Mouse (Mus musculus) hindbrain, postnatal 0 days (tissue): ENCODE measurements around the gene Scn1b. TPM values are rescaled to one million over a fixed set of nuclear protein-coding genes. Genes with fewer than 3 reads are reported as not detected.
A peak's percentile ranks its signal among the peaks of the same experiment; 100 is the strongest.

Experiments
- ATAC-seq: fragments of 200-750 bp; cut with Nextera tagmentation; 2 replicates; pipeline ENCODE4 v1.8.0; 2017; ENCODE audit warnings: mild to moderate bottlenecking, moderate TSS enrichment, moderate library complexity
- DNase-seq: peaks from one replicate; pipeline ENCODE4 v3.0.0-alpha.2; 2015; ENCODE audit warnings: low spot score
- H3K27ac ChIP-seq: fragments of 300-500 bp; sonication (generic); 2 replicates; pipeline ENCODE4 v1.5.1; 2014; ENCODE audit warnings: mild to moderate bottlenecking
- H3K27me3 ChIP-seq: fragments of 300-500 bp; sonication (generic); 2 replicates; pipeline ENCODE4 v1.6.1; 2014; ENCODE audit warnings: low read length, mixed read lengths; ENCODE audit not compliant: insufficient read depth
- H3K36me3 ChIP-seq: fragments of 300-500 bp; sonication (generic); 2 replicates; pipeline ENCODE4 v1.6.1; 2014; ENCODE audit warnings: low read length, mixed read lengths; ENCODE audit not compliant: insufficient read depth
- H3K4me1 ChIP-seq: fragments of 300-500 bp; sonication (generic); 2 replicates; pipeline ENCODE4 v1.6.1; 2014; ENCODE audit warnings: antibody characterized with exemption, low read length, mixed read lengths; ENCODE audit not compliant: insufficient read depth
- H3K4me2 ChIP-seq: fragments of 300-500 bp; sonication (generic); 2 replicates; pipeline ENCODE4 v1.6.1; 2014; ENCODE audit warnings: low read depth, mild to moderate bottlenecking, low read length, moderate library complexity, mixed read lengths
- H3K4me3 ChIP-seq: fragments of 300-500 bp; sonication (generic); 2 replicates; pipeline ENCODE4 v1.5.1; 2014; ENCODE audit warnings: low read length
- H3K9ac ChIP-seq: fragments of 300-500 bp; sonication (generic); replicated peaks from 2 replicates; pipeline ENCODE4 v1.6.1; 2014; ENCODE audit warnings: mild to moderate bottlenecking, low read length, moderate library complexity, mixed read lengths
- H3K9me3 ChIP-seq: fragments of 300-500 bp; sonication (generic); 2 replicates; pipeline ENCODE4 v1.6.1; 2016; ENCODE audit warnings: low read length, mixed read lengths
- CTCF ChIP-seq: IDR thresholded peaks from 2 replicates; pipeline ENCODE4 v1.5.1; 2016; ENCODE audit warnings: antibody characterized with exemption, control low read depth, low read depth
- WGBS: fragments of 180-500 bp; shearing (Covaris S2); extraction: QIAGEN DNeasy Blood & Tissue Kit; methylation state at CpG from one replicate; pipeline ENCODE4 v1.1.7; 2014; 5-methylcytosine and 5-hydroxymethylcytosine counted together
- polyA plus RNA-seq: library from polyadenylated mRNA; unstranded; fragments of >200 nt; fragmentation: Nextera tagmentation; extraction: Ambion mirVana; gene quantifications from 2 replicates; pipeline ENCODE4 v1.2.1, GENCODE M21; 2015
- total RNA-seq: library from RNA; depleted of rRNA; stranded (reverse); fragments of >200 nt; gene quantifications from 2 replicates; pipeline ENCODE4 v1.2.3, GENCODE M21; 2014

Scn1b gene
- total and polyA plus RNA-seq, 2 experiments from 2014 or later, result 44.3 to 69.5 TPM

DNA sequence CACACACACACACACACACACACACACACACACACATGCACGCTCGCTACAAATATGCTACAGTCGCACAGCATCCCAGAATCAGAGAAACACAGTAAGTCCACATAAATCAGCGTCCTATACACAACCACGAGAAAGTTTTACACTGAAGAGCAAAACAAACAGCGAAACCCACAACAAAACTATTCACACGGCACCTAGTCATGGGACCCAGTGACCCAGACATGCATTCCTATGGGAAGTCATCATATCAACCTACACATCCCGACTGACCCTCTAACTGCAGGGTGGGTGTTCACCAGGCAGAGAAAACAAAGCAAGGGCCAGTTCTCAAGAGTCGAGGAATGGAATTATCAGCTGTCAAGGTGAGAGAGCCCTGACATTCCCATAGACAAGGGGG is 22.5 kb upstream of the Scn1b start:
- H3K27me3 ChIP-seq, result no peaks in the 10 kb centered on the region
- no peak for ATAC-seq
- peak overlapping the region; percentile 92 for H3K4me3 ChIP-seq
- peaks cover 4% of the 10 kb centered on the region for H3K4me1 ChIP-seq
- TF ChIP-seq CTCF, result no peak
- peak overlapping the region; percentile 100 for H3K9ac ChIP-seq
- peak overlapping the region; percentile 83 for H3K4me2 ChIP-seq
- WGBS, result 22% methylated on average over 9 of the region's 9 CpGs
- H3K9me3 ChIP-seq, result no peaks in the 10 kb centered on the region
- no peak for DNase-seq
- peak overlapping the region; percentile 99 for H3K27ac ChIP-seq
- H3K36me3 ChIP-seq, result 0 out of 2 replicates have a peak, but pooled peaks cover 3% of the 10 kb centered on the region

DNA sequence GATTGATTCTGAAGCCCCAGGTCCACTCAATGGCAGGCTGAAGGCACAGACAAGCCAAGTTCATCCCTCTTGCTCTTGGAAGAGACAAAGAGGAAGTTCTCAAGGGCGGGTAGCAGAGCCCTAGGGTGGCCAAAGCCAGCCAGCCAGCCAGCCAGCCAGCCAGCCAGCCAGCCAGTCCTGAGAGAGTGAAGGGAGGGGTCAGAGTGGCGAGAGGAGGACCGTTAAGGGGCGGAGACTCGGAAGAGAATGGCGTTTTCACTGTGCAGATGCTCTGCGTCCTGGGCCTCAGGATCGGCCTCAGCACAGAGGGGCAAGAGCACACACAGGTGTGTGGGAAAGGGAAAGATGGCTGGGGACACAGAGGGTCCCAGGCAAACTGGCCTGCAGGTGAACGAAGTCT is 22.0 kb upstream of the Scn1b start:
- no peaks in the 10 kb centered on the region for H3K9me3 ChIP-seq
- peak overlapping the region; percentile 83 for H3K4me2 ChIP-seq
- 4% methylated on average over 9 of the region's 9 CpGs for WGBS
- peak overlapping the region; percentile 100 for H3K9ac ChIP-seq
- no peak for TF ChIP-seq CTCF
- 0 out of 2 replicates have a peak, but pooled peaks cover 3% of the 10 kb centered on the region for H3K36me3 ChIP-seq
- peaks cover 4% of the 10 kb centered on the region for H3K4me1 ChIP-seq
- H3K27ac ChIP-seq, result peak overlapping the region; percentile 99
- peak overlapping the region; percentile 92 for H3K4me3 ChIP-seq
- H3K27me3 ChIP-seq, result no peaks in the 10 kb centered on the region
- DNase-seq (peak; percentile 76), ATAC-seq (peak; percentile 41)

DNA sequence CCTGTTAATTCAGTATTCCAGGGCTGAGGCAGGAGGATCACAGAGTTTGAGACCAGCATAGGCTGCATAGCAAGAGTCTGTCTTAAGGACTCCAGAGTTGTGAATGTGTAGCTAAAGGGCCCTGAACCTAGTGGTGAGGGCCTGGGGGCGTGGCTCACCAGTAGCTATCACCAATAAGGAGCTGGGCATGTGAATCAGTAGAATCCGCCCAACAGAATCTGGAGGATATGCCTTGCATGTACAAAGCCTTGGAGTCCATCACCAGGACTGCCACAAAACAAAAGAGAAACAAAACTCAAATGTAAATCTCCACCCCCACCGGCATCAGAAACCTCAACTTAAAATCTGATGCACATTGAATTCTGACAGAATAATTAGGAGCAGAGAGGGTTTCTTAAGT is 21.3 kb upstream of the Scn1b start:
- no peak for ATAC-seq
- Histone ChIP-seq H3K9ac (peak overlapping the region; percentile 100; the same call in 1 of the 2 replicates), H3K27ac (peak overlapping the region; percentile 99), H3K27me3 (no peaks in the 10 kb centered on the region), H3K4me3 (peak overlapping the region; percentile 92), H3K36me3 (peaks cover 6% of the 10 kb centered on the region; the same call in 1 of the 2 replicates), H3K9me3 (no peaks in the 10 kb centered on the region), H3K4me2 (peak overlapping the region; percentile 83), H3K4me1 (peaks cover 4% of the 10 kb centered on the region)
- TF ChIP-seq CTCF, result no peak
- 54% methylated on average over 3 of the region's 3 CpGs for WGBS
- peak; percentile 35 for DNase-seq

DNA sequence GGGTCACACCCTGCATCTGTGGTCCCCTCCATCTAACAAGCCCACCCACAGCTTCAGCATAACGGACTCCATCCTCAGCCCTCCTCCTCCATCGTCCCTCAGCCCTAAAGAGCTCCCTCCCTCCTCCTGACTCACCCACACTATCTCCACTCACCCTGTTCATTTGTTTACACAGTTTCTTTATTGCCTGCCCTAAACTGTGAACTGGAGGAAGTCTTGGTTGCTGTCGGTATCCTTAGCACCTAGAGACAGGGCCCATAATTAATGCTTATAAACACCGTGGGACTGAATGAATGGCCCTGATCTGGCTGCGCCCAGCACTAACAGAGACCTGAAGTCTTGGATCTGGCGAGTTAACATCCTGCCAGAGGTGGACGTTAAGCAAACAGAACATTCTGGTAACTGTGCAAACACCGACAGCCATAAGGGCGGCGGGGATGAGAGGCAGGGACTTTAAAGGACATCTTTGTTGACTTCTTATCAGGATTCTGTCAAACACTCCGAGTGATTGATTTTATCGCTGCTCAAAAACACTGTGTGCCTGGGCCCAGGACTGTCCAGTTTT is 18.9 kb upstream of the Scn1b start:
- Histone ChIP-seq H3K27me3 (no peaks in the 10 kb centered on the region), H3K27ac (no peak overlapping the region), H3K9ac (no peak overlapping the region), H3K4me3 (no peak overlapping the region), H3K4me2 (no peak overlapping the region), H3K9me3 (no peaks in the 10 kb centered on the region), H3K4me1 (peaks cover 4% of the 10 kb centered on the region; the same call in 1 of the 2 replicates), H3K36me3 (peaks cover 31% of the 10 kb centered on the region)
- TF ChIP-seq CTCF, result no peak
- 85% methylated on average over 12 of the region's 12 CpGs for WGBS
- DNase-seq (no peak), ATAC-seq (no peak)

DNA sequence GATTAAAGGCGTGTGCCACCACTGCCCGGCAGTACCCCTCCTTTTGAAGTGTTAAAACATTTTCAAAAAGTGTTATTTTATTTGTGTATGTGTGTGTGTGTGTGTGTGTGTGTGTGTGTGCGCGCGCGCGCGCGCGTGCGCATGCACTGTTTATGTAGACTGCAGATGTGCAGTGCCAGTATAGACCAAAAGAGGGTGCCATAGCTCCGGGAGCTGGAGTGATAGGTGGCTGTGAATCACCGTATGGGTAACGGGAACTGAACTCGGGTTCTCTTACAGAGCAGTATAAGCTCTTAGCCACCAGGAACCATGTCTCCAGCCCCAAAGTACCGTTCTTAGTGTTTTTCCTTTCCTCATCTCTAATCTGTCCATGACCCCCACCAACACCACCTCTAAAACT is 18.1 kb upstream of the Scn1b start:
- Histone ChIP-seq H3K4me1 (peaks cover 4% of the 10 kb centered on the region; the same call in 1 of the 2 replicates), H3K4me2 (no peak overlapping the region), H3K9me3 (no peaks in the 10 kb centered on the region), H3K36me3 (peaks cover 38% of the 10 kb centered on the region), H3K9ac (no peak overlapping the region), H3K4me3 (no peak overlapping the region), H3K27me3 (no peaks in the 10 kb centered on the region), H3K27ac (no peak overlapping the region)
- no peak for DNase-seq
- TF ChIP-seq CTCF, result peak; percentile 40
- no peak for ATAC-seq
- WGBS, result 98% methylated on average over 16 of the region's 16 CpGs

DNA sequence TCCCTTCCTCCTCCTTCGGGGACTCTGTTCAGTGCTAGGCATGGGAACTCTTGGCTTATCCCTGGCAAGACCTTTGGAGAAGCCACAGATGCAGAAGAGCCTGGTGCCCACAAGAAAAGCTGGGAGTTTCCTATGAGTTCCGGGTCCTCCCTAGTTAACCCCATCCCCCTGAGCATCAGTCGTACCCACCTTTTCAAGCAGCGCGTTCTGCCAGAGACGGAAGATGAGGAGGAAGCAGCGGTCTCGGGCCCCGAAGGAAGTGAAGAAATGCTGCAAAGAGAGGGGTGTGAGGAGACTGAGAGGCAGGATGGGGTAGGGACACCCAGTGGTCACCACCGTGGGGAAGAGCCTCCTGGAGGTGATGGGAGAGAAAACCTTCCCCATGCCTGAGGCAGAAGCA is 14.1 kb upstream of the Scn1b start:
- ATAC-seq (no peak), DNase-seq (no peak)
- H3K4me1 ChIP-seq, result no peaks in the 10 kb centered on the region
- 93% methylated on average over 10 of the region's 10 CpGs for WGBS
- no peaks in the 10 kb centered on the region for H3K27me3 ChIP-seq
- peaks cover 72% of the 10 kb centered on the region for H3K36me3 ChIP-seq
- no peaks in the 10 kb centered on the region for H3K9me3 ChIP-seq
- H3K27ac ChIP-seq, result no peak overlapping the region
- no peak overlapping the region for H3K4me3 ChIP-seq
- TF ChIP-seq CTCF, result no peak
- no peak overlapping the region for H3K9ac ChIP-seq
- no peak overlapping the region for H3K4me2 ChIP-seq

DNA sequence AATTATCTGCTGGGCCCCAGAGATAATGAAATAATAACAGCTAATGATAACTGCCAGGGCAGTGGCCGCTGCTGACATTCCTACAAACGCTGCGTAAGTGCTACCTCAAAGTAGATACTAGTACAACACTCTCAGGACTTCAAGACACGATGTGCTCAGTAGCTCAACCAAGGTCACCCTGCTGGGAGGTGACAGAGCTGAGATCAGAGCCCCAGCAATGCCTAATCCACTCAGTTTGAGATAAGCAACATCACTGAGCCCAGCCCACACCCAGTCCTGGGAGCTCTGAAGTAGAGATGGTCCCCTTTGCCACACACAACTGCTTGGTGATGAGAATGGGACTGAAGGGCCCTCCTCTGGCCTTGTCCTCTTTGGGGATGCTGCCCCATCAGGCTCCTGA is 13.5 kb upstream of the Scn1b start:
- no peaks in the 10 kb centered on the region for H3K4me1 ChIP-seq
- no peaks in the 10 kb centered on the region for H3K27me3 ChIP-seq
- WGBS, result 88% methylated on average over 4 of the region's 4 CpGs
- H3K4me2 ChIP-seq, result no peak overlapping the region
- ATAC-seq, result 0 out of 2 replicates have a peak, but pooled peaks have one; percentile 4
- H3K36me3 ChIP-seq, result peaks cover 78% of the 10 kb centered on the region
- no peak overlapping the region for H3K27ac ChIP-seq
- TF ChIP-seq CTCF, result no peak
- no peak overlapping the region for H3K9ac ChIP-seq
- no peaks in the 10 kb centered on the region for H3K9me3 ChIP-seq
- DNase-seq, result no peak
- H3K4me3 ChIP-seq, result no peak overlapping the region
